Mouse (Mus musculus) urinary bladder, postnatal 4 days (tissue): ENCODE results near the gene H2-Aa.
"Not testable (repeated sequence)": the region's sequence is repeated elsewhere in the genome, so short reads cannot be mapped to it uniquely, and the experiment has no call there.

ENCODE experiments used
- DNase-seq, 2 experiments: peaks; one replicate each; pipeline ENCODE4 v3.0.0; 2021 to 2022; ENCODE audit warnings: low spot score in 2 of 2

The H2-Aa gene

DNA sequence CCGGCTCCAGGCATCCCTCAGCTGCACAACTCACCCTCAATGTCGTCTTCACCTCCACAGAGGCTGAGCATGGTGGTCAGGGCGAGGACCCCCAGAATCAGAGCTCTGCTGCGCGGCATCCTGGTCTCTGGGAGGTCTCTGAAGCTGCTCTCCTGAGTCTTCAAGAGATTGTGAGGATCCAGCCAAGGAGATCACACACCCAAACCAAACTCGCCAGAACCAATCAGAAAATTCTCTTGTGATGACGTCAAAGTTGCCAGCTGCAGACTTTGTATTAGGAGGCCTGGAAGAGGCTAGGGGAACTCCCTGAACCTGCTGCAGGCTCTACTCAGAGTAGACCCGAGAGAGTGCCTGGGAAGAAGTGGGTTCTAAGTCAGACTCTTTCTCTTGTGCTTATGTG, at the start of gene H2-Aa:
TSS of gene H2-Aa (minus strand) at position 176 of the 400 bp plus-strand sequence.
- peak; percentile 73 to 75 for DNase-seq

DNA sequence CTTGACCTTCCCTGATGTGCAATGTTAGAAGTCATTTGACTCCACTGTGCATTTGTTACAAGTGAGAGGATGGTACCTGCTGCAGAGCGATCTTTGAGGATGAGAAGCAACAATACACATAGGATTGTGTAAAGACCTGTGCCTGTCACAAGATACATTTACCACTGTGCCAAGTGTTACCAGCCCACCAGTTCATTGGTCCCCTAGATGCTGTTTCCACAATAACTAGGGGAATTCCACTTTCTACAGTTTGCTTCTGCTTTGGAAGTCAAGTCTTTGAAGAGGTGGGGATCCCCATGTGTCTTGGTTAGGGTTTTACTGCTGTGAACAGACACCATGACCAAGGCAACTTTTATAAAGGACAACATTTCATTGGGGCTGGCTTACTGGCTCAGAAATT, 43.6 kb upstream of the H2-Aa start:
- no peak for DNase-seq

DNA sequence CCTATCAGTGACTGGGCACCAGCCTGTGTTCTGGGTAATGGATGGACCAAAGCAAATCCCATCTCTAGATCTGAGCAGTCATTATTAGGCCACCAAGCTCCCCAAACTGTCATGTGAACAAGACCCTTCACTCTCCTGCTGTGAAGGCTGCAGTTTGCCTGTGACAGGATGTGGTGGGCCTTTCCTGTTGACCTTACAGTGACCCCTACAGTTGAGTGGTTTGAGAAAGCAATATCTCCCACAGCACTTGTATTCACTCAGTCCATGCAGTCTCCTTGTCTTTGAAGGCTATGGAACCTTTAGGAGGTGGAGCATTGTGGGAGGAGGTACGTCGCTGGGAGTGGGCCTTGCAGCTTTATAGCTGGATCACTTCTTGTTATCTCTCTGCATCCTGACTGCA, 42.2 kb upstream of the H2-Aa start:
- DNase-seq: no peak

DNA sequence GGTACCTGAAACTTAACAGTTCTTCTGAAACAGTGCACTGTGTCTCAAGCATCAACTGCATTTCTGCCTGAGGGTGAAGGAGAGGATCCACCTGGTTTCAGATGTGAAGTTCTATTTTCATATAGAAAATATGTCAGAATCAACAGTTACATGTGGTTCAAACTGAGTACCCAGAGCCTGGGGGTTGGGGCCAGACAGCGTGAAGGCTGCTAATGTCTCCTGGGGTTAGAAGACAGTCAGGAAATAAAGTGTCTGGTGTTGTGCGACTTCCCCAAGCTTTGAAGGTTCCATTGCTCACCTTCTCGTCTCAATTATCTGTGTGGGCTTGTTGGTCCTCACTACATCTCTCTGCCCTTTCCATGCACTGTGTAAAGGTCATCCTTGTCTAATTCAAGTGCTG, 38.8 kb upstream of the H2-Aa start:
- no peak for DNase-seq

DNA sequence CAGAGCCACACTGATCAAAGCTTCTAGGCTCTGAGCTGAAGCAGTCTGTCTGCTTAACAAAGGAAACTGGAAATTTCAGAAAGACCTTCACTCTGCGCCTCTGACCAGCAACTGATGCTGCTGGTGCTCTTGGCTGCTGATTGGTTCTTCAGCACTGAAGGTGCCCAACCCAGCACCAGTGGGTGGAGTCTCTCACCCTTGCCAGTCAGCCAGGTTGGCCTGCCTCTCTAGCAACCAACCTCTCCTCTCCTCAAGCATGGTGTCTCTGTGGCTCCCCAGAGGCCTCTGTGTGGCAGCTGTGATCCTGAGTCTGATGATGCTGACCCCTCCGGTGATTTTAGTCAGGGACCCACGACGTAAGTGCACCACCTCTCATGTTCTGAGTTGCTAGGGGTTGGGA, 37.8 kb upstream of the H2-Aa start, which contains the start of gene H2-Eb2:
TSS of gene H2-Eb2 (plus strand) at position 230 of the 400 bp plus-strand sequence.
- no peak for DNase-seq

DNA sequence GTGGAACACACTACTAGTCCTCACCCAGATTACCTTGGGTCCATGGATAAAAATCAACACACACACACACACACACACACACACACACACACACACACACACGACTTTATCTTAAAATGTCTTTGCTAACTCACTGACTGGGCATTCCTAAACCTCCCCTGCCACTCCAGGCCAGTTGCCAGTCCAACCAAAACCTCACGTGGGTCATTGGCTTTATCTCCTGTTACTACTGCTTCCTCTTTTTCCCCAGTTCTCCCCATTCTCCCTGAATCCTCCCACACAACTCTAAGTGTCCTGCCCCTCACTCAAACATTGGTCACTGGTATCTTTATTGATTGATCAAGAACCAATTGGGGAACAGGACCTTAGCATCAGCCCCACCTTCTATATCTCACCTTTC, 29.7 kb upstream of the H2-Aa start:
- DNase-seq: peak in 1 of 2 experiments; percentile 34

DNA sequence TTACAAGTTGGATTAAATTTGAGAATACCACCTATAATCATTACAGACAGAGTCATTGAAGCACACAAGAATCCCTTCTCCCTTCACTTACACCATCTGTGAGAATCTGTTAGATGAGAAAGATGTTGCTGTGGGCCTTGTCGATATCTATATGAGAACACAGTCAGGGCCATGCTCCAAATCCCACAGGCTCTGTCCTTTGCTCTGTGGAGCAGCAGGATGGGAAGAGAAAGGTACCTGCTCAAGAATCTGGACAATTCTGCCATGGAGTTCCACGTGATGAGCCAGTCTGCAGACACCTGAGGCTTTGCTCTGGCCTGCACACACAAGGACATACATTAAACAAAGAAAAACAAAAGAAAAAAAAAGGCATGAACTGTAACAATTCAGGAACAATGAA, 29.1 kb upstream of the H2-Aa start:
- no peak for DNase-seq

DNA sequence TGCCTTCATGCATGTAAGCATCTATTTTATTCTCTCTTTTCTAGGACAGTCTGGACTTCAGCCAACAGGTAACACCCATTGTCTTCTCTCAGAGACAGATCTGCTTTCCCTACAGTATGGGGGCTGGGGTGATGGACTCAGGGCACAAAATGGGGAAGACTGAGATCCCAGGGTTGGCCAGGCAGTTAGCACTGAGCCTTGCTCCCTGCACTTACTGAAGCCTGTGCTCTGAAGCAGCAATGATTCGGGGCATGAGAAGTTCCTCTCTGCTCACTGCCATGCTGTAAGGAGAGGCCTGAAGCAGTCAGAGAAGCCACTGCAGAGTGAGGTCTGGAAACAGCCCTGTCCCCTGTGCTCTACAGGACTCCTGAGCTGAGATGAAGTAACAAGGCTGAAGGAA, 27.9 kb upstream of the H2-Aa start:
- DNase-seq: peak in 1 of 2 experiments; percentile 50

DNA sequence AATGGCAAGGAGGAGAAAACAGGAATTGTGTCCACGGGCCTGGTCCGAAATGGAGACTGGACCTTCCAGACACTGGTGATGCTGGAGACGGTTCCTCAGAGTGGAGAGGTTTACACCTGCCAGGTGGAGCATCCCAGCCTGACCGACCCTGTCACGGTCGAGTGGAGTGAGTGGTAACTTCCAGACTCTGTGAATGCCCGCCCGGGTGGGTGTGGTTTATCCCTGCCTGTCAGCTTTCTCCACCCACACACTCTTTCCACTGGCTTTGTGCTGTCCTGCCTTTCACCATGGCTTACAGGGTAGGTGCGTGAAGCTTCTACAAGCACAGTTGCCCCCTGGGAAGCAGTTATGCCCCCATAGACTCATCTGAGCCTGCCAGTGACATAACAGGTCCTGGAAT, 26.7 kb upstream of the H2-Aa start:
- DNase-seq: peak in 1 of 2 experiments; percentile 54

DNA sequence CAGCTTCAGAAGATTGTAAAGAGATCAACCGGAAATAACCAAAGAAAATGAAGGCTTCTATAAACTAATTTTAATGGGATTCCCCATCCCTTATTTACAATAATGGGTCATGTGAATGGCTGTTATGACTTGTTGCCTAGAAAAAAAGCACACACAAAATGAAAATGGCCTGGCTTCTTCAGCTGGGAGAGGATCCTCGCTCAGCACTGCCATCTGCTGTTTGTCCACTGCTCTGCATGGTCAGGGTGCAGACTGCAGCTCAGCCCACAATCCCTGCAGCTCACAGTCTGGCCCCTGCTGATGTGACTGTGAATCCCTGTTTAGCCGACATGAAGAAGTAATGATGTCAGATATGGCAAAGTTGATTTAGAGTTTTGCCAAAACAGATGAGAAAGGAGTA, 25.8 kb upstream of the H2-Aa start:
- DNase-seq: peak; percentile 65 to 84

DNA sequence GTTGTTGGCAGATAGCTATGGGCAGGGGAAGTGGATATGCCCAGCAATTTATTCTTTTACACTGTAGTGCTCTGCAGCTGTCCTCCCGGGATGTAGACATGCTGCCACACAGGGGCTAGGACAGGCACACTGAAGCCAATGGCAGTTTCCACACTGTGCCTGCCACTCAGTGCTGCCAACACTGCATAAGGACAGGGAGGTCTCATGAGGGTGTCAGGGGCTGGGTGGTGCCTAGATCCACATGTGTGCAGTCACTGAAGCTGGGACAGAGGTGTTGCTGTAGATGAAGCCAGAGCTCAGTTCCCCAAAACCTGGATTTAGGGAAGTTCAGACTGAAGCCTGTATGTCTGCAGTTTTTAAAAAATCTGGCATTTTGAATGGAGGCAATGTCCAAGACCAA, 24.6 kb upstream of the H2-Aa start:
- peak in 1 of 2 experiments; percentile 36 for DNase-seq

DNA sequence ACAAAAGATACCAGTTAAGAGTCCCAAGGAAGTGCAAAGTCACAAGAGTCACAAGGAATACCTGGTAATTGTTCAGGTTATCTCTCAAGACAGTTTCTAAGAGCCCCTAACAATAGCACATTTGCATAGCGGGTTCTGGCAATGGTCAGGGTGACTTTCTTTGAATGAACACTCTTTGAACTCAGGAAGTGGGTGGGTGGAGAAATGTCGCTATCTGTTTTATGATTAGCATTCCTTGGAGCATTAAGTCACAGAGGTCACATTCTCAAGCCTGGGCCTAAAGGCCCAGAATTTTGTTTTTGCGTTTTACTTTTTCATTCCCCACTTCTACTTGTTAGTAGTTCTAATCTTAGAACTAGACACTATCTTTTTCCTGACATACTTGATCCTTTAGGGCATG, 22.9 kb upstream of the H2-Aa start:
- not testable (repeated sequence) for DNase-seq

DNA sequence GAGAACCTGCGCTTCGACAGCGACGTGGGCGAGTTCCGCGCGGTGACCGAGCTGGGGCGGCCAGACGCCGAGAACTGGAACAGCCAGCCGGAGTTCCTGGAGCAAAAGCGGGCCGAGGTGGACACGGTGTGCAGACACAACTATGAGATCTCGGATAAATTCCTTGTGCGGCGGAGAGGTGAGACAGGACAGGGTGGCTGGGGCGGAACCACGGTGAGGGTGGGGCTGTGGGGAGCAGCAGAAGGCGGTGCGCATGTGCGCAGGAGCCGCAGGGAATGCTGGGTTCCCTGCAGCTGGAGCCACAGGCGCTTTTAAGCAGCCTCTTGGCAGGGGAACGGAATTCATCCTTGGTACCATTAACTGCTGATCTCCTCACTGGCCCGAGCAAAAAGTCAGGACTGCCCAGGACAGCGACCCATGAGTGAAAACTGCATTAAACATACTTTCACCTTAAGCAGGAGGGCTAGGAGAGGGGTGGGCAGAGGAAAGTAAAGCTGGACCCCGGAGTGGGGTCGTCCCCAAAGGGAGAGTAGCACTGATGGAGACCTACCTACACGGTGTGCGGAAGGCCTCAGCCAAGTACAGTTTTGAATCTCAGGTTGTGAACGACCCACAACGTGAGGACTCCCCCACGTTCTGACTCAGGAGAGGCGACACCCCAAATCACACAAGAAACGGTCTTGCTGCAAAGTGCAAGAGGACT, 22.2 kb upstream of the H2-Aa start:
- peak; percentile 63 to 66 for DNase-seq

DNA sequence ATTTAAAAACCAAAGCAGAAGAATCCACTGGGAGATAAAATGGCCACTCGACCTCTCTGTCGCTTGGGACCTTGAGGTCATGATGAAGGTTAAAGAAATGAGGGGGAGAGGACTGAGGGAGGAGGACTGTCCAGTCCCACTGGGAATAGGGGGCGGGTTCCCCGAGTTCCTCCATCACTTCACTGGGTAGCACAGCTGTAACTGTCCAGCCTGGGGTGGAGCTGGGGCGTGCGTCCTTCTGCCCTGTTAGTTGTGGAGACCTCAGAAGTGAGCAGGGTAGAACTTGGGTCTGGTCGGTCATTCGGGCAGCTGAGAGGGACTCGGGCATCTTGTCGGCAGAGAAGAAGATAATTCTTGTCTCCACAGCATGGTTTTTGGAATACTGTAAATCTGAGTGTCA, 21.6 kb upstream of the H2-Aa start:
- DNase-seq: peak in 1 of 2 experiments; percentile 49

DNA sequence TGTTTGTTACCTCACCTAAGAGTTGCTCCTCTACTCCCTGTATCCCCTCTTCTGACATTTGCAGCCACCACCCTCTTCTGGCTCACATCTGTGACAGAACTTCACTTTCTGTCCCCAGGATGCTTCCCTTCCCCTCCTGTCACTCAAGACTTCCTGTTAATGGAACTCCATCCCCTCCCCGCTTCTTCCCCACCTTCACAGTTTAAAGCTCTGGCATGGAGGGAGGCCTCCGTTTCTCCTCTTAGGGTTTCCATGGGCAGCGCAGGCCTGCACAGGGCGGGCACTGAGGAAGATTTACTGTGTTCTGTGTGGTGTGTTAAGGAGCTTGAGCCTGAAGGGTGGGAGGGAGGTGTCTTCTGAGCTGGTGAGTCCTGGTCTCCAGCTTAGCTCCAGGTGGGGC, 20.5 kb upstream of the H2-Aa start:
- DNase-seq: peak in 1 of 2 experiments; percentile 47

DNA sequence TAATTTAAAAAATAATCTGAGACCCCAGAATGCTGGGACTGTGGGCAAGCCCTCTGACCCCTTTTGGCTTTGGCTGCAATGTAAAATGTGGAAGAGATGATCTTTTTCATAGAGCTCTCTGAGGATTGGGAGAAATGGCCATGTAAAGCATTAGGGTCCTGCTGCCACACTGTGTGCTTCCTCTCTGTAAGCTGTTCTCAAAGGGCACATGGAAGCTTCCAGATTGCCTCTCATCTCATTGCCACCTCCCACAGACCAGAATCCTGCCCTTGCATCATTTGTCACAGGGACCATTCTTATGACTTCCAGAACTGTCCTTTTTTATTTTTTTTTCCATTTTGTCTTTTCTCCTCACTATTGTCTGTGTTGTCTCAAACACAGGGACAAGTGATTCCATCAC, 19.6 kb upstream of the H2-Aa start:
- no peak for DNase-seq

DNA sequence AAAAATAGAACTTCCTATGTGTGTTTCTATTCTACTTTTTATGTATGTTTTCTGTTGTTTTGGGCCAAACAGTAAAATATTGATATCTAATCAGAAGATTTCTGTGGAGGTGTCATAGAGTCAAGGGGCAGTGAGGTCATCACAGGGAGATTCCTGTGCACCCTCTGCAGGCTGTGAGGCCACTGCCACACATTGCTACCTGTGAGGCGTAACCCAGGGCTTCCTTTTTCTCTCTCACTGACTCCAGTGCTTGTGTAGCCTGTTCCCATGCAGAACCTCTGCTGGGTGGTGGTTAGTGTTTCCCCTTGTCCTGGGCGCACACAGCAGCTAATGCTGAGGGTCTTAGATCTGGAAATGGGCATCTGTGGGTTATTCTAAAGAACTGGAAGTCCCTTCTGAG, 18.8 kb upstream of the H2-Aa start:
- DNase-seq: peak in 1 of 2 experiments; percentile 34

DNA sequence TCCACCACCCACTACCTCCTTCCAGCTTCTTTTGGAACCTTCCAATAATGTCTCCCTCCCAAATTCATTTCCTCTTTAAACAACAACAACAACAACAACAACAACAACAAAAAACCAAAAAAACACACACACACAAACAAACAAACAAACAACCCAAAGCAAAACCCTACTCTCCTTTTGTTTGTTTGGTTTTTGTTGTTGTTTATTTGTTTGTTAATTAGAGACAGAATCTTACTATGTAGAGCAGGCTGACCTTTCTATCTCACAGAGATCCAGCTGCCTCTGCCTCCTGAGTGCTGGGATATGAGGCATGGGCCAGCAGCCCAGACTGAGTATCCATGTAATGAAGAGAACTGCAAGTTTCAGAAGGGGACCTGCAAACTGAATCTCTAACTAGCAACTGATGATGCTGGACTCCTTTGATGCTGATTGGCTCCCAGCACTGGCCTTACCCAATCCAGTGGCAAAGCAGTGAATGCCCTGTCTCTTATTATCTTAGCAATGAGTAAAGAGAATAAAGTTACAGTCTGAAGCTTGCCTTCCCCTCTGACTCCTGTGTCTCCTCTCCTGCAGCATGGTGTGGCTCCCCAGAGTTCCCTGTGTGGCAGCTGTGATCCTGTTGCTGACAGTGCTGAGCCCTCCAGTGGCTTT, 17.9 kb upstream of the H2-Aa start, which contains the start of gene H2-Eb1:
TSS of gene H2-Eb1 (plus strand) at position 488 of the 651 bp plus-strand sequence.
- DNase-seq: peak; percentile 73 to 84

DNA sequence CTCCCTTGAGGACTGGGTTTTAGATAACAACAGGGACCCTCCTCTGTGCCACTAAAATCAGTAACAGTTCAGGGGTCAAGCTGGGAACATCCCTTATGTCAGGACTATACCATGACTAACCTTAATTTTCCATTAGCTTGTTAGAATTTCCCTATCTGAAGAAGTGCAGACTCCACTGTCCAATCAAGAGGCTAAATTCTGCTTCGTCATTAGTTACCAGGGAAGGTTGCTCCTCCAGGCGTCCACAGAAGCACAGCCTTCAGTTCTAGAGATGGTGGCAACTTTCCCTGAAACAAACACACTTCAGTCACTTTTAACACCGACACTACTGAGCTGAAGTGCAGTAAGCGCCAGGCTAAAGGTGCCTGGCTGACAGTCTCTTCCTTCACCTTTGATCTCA, 17.1 kb upstream of the H2-Aa start:
- peak in 1 of 2 experiments; percentile 35 for DNase-seq

DNA sequence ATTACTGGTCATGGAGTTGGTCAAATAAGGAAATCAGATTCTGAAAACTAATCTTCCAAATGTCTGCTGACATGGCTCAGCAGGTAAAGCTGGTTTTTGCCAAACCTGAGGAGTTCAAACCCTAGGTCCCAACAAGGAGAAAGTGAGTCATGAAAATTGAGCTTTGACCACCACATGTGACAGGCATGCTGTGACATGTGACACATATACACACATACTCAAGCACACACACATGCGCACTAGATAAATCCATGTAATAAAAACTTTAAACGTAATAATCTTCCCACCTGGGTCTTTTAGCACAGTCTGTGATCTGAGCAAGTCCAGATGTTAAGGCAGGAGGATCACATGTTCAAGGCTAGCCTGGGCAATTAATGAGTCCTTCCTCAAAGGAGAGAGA, 16.2 kb upstream of the H2-Aa start:
- no peak for DNase-seq

DNA sequence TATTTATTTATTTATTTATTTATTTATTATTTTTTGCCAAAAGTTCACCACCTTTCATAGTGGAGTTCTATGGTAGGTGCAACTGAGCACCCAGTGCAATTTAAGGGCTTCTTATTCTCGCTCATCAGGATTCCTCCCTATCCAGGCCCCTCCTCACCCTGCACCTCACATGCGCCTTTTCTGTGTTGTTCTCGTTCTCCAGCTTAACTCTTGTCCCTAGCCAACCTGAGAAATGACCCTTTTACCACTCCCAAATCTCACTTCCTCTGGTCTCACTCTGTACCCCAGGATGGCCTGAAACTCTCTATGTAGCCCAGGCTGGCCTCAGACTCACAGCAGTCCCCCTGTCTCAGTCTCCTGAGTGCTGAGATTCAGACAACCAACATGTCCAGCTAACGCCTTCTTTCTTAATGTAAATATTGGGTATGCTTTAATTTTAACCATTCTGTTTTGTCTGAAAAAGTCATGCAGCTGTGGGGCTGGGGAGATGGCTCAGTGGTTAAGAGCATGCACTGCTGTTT, 14.1 kb upstream of the H2-Aa start:
- DNase-seq: no peak

DNA sequence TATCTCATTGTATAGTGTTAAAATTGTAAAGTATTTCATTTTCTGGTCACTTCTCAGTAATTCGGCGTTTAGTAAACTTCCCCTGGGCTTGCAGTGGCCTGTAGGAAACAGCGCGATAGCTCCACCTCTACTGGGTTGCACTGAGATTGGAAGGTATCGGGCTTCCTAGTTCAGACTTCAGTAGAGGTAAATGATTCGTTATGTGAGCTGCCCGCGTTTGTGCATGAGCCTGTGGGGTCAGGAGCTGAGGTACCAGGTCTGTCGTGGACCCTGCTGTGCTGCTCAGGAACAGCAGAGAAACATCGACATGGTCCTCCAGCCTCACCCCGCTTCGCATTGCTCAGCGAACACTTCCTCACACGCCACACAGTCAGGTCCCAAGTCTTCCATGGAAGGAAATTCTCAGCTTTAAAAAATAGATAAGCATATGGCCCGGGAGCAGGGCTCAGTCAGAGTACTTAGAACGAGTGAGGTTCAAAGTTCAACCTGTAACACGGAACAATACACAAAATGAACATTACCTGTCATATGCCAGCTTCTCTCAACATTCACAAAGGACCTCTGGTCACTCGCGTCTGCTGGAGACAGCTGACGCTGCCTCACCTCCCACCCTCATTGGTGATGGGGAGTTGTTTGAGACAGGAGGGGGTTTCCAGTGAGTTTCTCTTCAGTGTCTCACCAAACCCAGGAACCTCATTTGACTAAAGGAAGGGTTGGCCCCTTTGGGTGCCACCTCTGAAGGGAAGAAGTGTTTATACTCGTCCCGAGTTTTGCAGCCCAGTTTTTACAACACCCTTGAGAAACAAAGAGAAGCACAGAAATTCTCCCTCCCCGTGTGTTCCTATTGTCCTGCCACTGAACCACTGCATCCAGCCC, 13.3 kb upstream of the H2-Aa start:
- no peak for DNase-seq
